Mouse (Mus musculus): ENCODE results near the gene Synj2. TPM values are rescaled to one million over a fixed set of nuclear protein-coding genes. Genes with fewer than 3 reads are reported as not detected.

Synj2 gene
- total and polyA plus RNA-seq, 3 experiments: 1.2 to 2.5 TPM; not detected in 1

GRCm38 (mm10) chr17:6054934-6055355, 113.9 kb downstream of the Synj2 start:
- Histone ChIP-seq H3K79me2 (ENCODE audit: control insufficient read depth, insufficient read depth, low read length, poor library complexity) (no peaks in the 10 kb centered on the region), H3K4me1 (ENCODE audit: control insufficient read depth in 1 of 2, insufficient read depth in 2 of 2, low read length in 2 of 2) (no peaks in the 10 kb centered on the region), H3K4me3 (ENCODE audit: control insufficient read depth in 1 of 2, insufficient read depth in 1 of 2, low read depth in 2 of 2, low read length in 2 of 2) (peak overlapping the region; percentile 10 to 55; a peak in 2 of 4 replicates), H3K27me3 (ENCODE audit: control insufficient read depth in 1 of 2, insufficient read depth in 2 of 2, low read length in 2 of 2) (no peaks in the 10 kb centered on the region), H3K9me3 (replicated peaks; ENCODE audit: insufficient read depth, low read length) (no peaks in the 10 kb centered on the region), H3K36me3 (ENCODE audit: control insufficient read depth in 1 of 2, insufficient read depth in 2 of 2, low read length in 2 of 2) (no peaks in the 10 kb centered on the region), H3K27ac (ENCODE audit: control insufficient read depth, low read depth, low read length) (no peak overlapping the region), H3K9ac (ENCODE audit: control insufficient read depth, low read depth, low read length, poor library complexity, severe bottlenecking) (peak overlapping the region; percentile 49)
- peak; percentile 89 for DNase-seq (ENCODE audit: low read depth, low spot score)
- TF ChIP-seq MEF2A (IDR thresholded peaks at IDR 0.05; ENCODE audit: extremely low read depth, insufficient replicate concordance, low read depth, low read length, poor library complexity, severe bottlenecking) (no peak), NRF1 (IDR thresholded peaks at IDR 0.05; ENCODE audit: insufficient read depth, low read depth, low read length, poor library complexity, severe bottlenecking) (no peak), ZC3H11A (IDR thresholded peaks at IDR 0.05; ENCODE audit: low read depth, low read length) (peak; percentile 33; the same call in 1 of the 2 replicates), ETS1 (IDR thresholded peaks at IDR 0.05; ENCODE audit: low read depth, low read length) (no peak), RAD21 (IDR thresholded peaks at IDR 0.05; ENCODE audit: low read depth, low read length) (peak; percentile 69), MAX (IDR thresholded peaks at IDR 0.05; ENCODE audit: low read length) (peak; percentile 37; the same call in 1 of the 2 replicates), MXI1 (IDR thresholded peaks at IDR 0.05; ENCODE audit: low read depth, low read length) (0 out of 2 replicates have a peak, but pooled peaks have one; percentile 19), MYC (IDR thresholded peaks at IDR 0.05; ENCODE audit: low read depth, low read length) (no peak), UBTF (IDR thresholded peaks at IDR 0.05; ENCODE audit: borderline replicate concordance, insufficient read depth, low read depth, low read length) (no peak), CTCF (IDR thresholded peaks at IDR 0.05 in 2 of 3, conservative IDR thresholded peaks at IDR 0.05 in 1 of 3; ENCODE audit: control insufficient read depth in 1 of 3, insufficient read depth in 1 of 3, low read depth in 2 of 3, low read length in 3 of 3, poor library complexity in 1 of 3, severe bottlenecking in 1 of 3) (peak; percentile 33 to 60 (median 56)), KAT2A (conservative IDR thresholded peaks at IDR 0.05; ENCODE audit: low read depth, low read length) (no peak), SMC3 (IDR thresholded peaks at IDR 0.05; ENCODE audit: low read depth, low read length) (peak; percentile 56)

GRCm38 (mm10) chr17:6062793-6063192, 121.7 kb downstream of the Synj2 start:
- no peaks in the 10 kb centered on the region for H3K27me3 ChIP-seq (ENCODE audit: control insufficient read depth in 1 of 2, insufficient read depth in 2 of 2, low read length in 2 of 2)
- H3K36me3 ChIP-seq (ENCODE audit: control insufficient read depth in 1 of 2, insufficient read depth in 2 of 2, low read length in 2 of 2): no peaks in the 10 kb centered on the region; a peak in 1 of 4 replicates
- H3K4me3 ChIP-seq (ENCODE audit: control insufficient read depth in 1 of 2, insufficient read depth in 1 of 2, low read depth in 2 of 2, low read length in 2 of 2): no peak overlapping the region
- H3K4me1 ChIP-seq (ENCODE audit: control insufficient read depth in 1 of 2, insufficient read depth in 2 of 2, low read length in 2 of 2): peaks cover 0 to 4% of the 10 kb centered on the region in 2 experiments; a peak in 2 of 4 replicates
- H3K27ac ChIP-seq (ENCODE audit: control insufficient read depth, low read depth, low read length): no peak overlapping the region
- no peak for TF ChIP-seq ELF1 (IDR thresholded peaks at IDR 0.05; ENCODE audit: low read depth, low read length)
- H3K9ac ChIP-seq (ENCODE audit: control insufficient read depth, low read depth, low read length, poor library complexity, severe bottlenecking): no peak overlapping the region
- no peaks in the 10 kb centered on the region for H3K79me2 ChIP-seq (ENCODE audit: control insufficient read depth, insufficient read depth, low read length, poor library complexity)
- DNase-seq (ENCODE audit: low read depth, low spot score): no peak
- H3K9me3 ChIP-seq (replicated peaks; ENCODE audit: insufficient read depth, low read length): no peaks in the 10 kb centered on the region

GRCm38 (mm10) chr17:6063532-6063931, 122.5 kb downstream of the Synj2 start:
- H3K36me3 ChIP-seq (ENCODE audit: control insufficient read depth in 1 of 2, insufficient read depth in 2 of 2, low read length in 2 of 2): peaks cover 0 to 2% of the 10 kb centered on the region in 2 experiments; a peak in 2 of 4 replicates
- H3K9ac ChIP-seq (ENCODE audit: control insufficient read depth, low read depth, low read length, poor library complexity, severe bottlenecking): no peak overlapping the region
- DNase-seq (ENCODE audit: low read depth, low spot score): no peak
- no peak for TF ChIP-seq USF2 (IDR thresholded peaks at IDR 0.05; ENCODE audit: borderline replicate concordance in 1 of 2, insufficient read depth in 1 of 2, low read depth in 1 of 2, low read length in 2 of 2)
- no peak for TF ChIP-seq MAFK (IDR thresholded peaks at IDR 0.05; ENCODE audit: borderline replicate concordance, low read depth, low read length)
- TF ChIP-seq MAX (IDR thresholded peaks at IDR 0.05; ENCODE audit: low read length): no peak
- TF ChIP-seq USF1 (IDR thresholded peaks at IDR 0.05; ENCODE audit: low read depth, low read length): no peak
- TF ChIP-seq MXI1 (IDR thresholded peaks at IDR 0.05; ENCODE audit: low read depth, low read length): no peak
- no peak for TF ChIP-seq TAL1 (IDR thresholded peaks at IDR 0.05; ENCODE audit: low read length)
- no peak for TF ChIP-seq MEF2A (IDR thresholded peaks at IDR 0.05; ENCODE audit: extremely low read depth, insufficient replicate concordance, low read depth, low read length, poor library complexity, severe bottlenecking)
- H3K27ac ChIP-seq (ENCODE audit: control insufficient read depth, low read depth, low read length): no peak overlapping the region
- H3K4me1 ChIP-seq (ENCODE audit: control insufficient read depth in 1 of 2, insufficient read depth in 2 of 2, low read length in 2 of 2): peaks cover 0 to 4% of the 10 kb centered on the region in 2 experiments; a peak in 2 of 4 replicates
- H3K79me2 ChIP-seq (ENCODE audit: control insufficient read depth, insufficient read depth, low read length, poor library complexity): no peaks in the 10 kb centered on the region
- H3K9me3 ChIP-seq (replicated peaks; ENCODE audit: insufficient read depth, low read length): no peaks in the 10 kb centered on the region
- no peak overlapping the region for H3K4me3 ChIP-seq (ENCODE audit: control insufficient read depth in 1 of 2, insufficient read depth in 1 of 2, low read depth in 2 of 2, low read length in 2 of 2)
- no peaks in the 10 kb centered on the region for H3K27me3 ChIP-seq (ENCODE audit: control insufficient read depth in 1 of 2, insufficient read depth in 2 of 2, low read length in 2 of 2)
